Mouse (Mus musculus) embryonic facial prominence, embryonic 15.5 days (tissue): ENCODE measurements at regions not wholly inside any gene's neighbourhood (a gene's known extent, or its start where the extent isn't known, plus 50 kb on each side); places are given as distances from the start of the nearest gene placed in this dataset.
A peak's percentile ranks its signal among the peaks of the same experiment; 100 is the strongest.

Experiments used
- ATAC-seq: fragments of 200-750 bp; cut with Nextera tagmentation; 2 replicates; pipeline ENCODE4 v1.8.0; 2017; ENCODE audit warnings: low read depth, moderate TSS enrichment; ENCODE audit not compliant: insufficient number of reproducible peaks, low FRiP score, low TSS enrichment
- H3K27ac ChIP-seq: fragments of 300-500 bp; sonication (generic); replicated peaks from 2 replicates; pipeline ENCODE4 v1.5.1; 2015; ENCODE audit warnings: mild to moderate bottlenecking, inconsistent platforms
- H3K27me3 ChIP-seq: fragments of 300-500 bp; sonication (generic); 2 replicates; pipeline ENCODE4 v1.6.1; 2015; ENCODE audit warnings: inconsistent platforms
- H3K36me3 ChIP-seq: fragments of 300-500 bp; sonication (generic); 2 replicates; pipeline ENCODE4 v1.6.1; 2015; ENCODE audit warnings: mild to moderate bottlenecking, inconsistent platforms
- H3K4me1 ChIP-seq: fragments of 300-500 bp; sonication (generic); 2 replicates; pipeline ENCODE4 v1.6.1; 2015; ENCODE audit warnings: inconsistent platforms
- H3K4me2 ChIP-seq: fragments of 300-500 bp; sonication (generic); replicated peaks from 2 replicates; pipeline ENCODE4 v1.6.1; 2015; ENCODE audit warnings: mild to moderate bottlenecking, inconsistent platforms
- H3K4me3 ChIP-seq: fragments of 300-500 bp; sonication (generic); replicated peaks from 2 replicates; pipeline ENCODE4 v1.5.1; 2015; ENCODE audit warnings: mild to moderate bottlenecking, inconsistent platforms
- H3K9ac ChIP-seq: fragments of 300-500 bp; sonication (generic); 2 replicates; pipeline ENCODE4 v1.6.1; 2015; ENCODE audit warnings: inconsistent platforms
- H3K9me3 ChIP-seq: fragments of 300-500 bp; sonication (generic); replicated peaks from 2 replicates; pipeline ENCODE4 v1.6.1; 2016; ENCODE audit warnings: inconsistent platforms
- WGBS: fragments of 180-500 bp; shearing (Covaris S2); methylation state at CpG from one replicate; pipeline ENCODE4 v1.1.7; 2015; 5-methylcytosine and 5-hydroxymethylcytosine counted together

DNA sequence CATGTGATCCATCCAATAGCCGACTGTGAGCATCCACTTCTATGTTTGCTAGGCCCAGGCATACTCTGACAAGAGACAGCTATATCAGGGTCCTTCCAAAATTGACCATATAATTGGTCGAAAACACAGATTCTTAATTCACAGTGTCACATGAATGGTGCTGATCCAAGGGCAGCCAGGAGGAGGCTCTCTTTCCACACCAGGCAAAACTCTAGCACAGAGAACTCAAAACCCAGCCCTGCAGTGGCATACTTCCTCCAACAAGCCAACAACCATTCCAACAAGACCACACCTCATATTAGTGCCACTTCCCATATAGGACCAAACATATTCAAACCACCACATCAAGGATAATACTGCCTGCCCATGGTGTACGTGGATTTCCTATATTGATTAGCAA is 68.1 kb upstream of the Tas2r118 start:
- Histone ChIP-seq H3K27me3 (no peaks in the 10 kb centered on the region), H3K27ac (no peak overlapping the region), H3K36me3 (no peaks in the 10 kb centered on the region), H3K9ac (no peak overlapping the region), H3K4me1 (no peaks in the 10 kb centered on the region), H3K4me2 (no peak overlapping the region), H3K4me3 (no peak overlapping the region), H3K9me3 (no peaks in the 10 kb centered on the region)
- 85% methylated on average over 3 of the region's 3 CpGs for WGBS
- ATAC-seq, result no peak

DNA sequence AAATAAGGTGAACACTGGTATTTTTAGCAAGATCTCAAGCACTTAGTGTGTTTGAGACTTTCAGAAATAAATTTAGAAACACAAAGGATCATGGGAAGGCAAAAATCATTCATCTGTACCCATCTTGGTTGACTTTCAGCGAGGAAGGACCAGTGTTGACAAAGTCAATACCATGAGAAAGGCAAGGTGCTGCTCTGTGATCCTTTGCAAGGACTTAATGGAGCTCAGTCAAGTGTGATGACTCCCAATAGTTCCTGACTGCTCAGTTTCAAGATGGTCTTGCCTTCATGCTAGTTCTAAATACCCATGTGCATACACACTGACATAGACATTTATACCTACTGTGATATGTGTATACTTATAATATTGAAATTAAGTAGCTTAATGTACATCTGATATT is 56.5 kb upstream of the Tas2r118 start:
- no peak overlapping the region for H3K9ac ChIP-seq
- H3K4me3 ChIP-seq, result no peak overlapping the region
- H3K36me3 ChIP-seq, result no peaks in the 10 kb centered on the region
- no peaks in the 10 kb centered on the region for H3K27me3 ChIP-seq
- ATAC-seq, result no peak
- no peak overlapping the region for H3K27ac ChIP-seq
- no peaks in the 10 kb centered on the region for H3K9me3 ChIP-seq
- 60% methylated on average over 1 of the region's 1 CpGs for WGBS
- H3K4me1 ChIP-seq, result no peaks in the 10 kb centered on the region
- H3K4me2 ChIP-seq, result no peak overlapping the region

DNA sequence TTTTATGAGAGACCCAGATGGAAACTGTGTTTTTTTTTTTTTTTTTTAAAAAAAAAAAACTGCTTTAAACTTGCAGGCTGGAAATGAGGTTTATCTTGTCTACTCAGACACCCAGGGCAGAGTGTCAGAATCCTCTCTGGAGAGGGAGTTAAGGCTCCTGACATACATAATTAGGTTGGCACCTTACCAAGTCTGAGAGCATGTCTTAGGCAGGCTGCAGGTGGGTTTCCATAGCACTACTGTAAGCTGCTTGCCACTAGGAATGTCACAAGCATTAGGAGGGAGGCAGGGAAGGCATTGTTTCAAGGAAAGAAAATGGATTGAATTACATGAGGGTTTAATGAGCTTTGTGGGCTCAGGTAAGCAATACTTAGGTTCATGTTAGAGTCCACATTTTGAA is 55.9 kb upstream of the Tas2r118 start:
- Histone ChIP-seq H3K36me3 (no peaks in the 10 kb centered on the region), H3K27ac (no peak overlapping the region), H3K4me1 (no peaks in the 10 kb centered on the region), H3K27me3 (no peaks in the 10 kb centered on the region), H3K9me3 (no peaks in the 10 kb centered on the region), H3K4me2 (no peak overlapping the region), H3K9ac (no peak overlapping the region), H3K4me3 (no peak overlapping the region)
- ATAC-seq, result peak; percentile 78
